Mouse (Mus musculus) heart, postnatal 0 days (tissue): ENCODE measurements around the gene Lenep. TPM values are rescaled to one million over a fixed set of nuclear protein-coding genes. Genes with fewer than 3 reads are reported as not detected.

ENCODE experiments used
- ATAC-seq: fragments of 200-750 bp; cut with Nextera tagmentation; 2 replicates; pipeline ENCODE4 v1.8.0; 2017; ENCODE audit warnings: low read depth, moderate number of reproducible peaks, moderate library complexity; ENCODE audit not compliant: insufficient read depth
- DNase-seq: peaks from one replicate; pipeline ENCODE4 v3.0.0-alpha.2; 2016; ENCODE audit warnings: low spot score
- H3K27ac ChIP-seq: fragments of 300-500 bp; sonication (generic); 2 replicates; pipeline ENCODE4 v1.5.1; 2014; ENCODE audit warnings: low read depth, mild to moderate bottlenecking
- H3K27me3 ChIP-seq: fragments of 300-500 bp; sonication (generic); 2 replicates; pipeline ENCODE4 v1.6.1; 2014; ENCODE audit warnings: low read length, mixed read lengths; ENCODE audit not compliant: control insufficient read depth, insufficient read depth
- H3K36me3 ChIP-seq: fragments of 300-500 bp; sonication (generic); replicated peaks from 2 replicates; pipeline ENCODE4 v1.6.1; 2014; ENCODE audit warnings: low read length, mixed read lengths; ENCODE audit not compliant: control insufficient read depth, insufficient read depth
- H3K4me1 ChIP-seq: fragments of 300-500 bp; sonication (generic); 2 replicates; pipeline ENCODE4 v1.6.1; 2014; ENCODE audit warnings: antibody characterized with exemption; ENCODE audit not compliant: control insufficient read depth, insufficient read depth
- H3K4me2 ChIP-seq: fragments of 300-500 bp; sonication (generic); 2 replicates; pipeline ENCODE4 v1.6.1; 2014; ENCODE audit warnings: low read depth, mild to moderate bottlenecking, low read length, moderate library complexity
- H3K4me3 ChIP-seq: fragments of 300-500 bp; sonication (generic); 2 replicates; pipeline ENCODE4 v1.5.1; 2014; ENCODE audit warnings: low read depth, low read length
- H3K9ac ChIP-seq: fragments of 300-500 bp; sonication (generic); replicated peaks from 2 replicates; pipeline ENCODE4 v1.6.1; 2014; ENCODE audit warnings: low read depth, low read length, mixed read lengths
- H3K9me3 ChIP-seq: fragments of 300-500 bp; sonication (generic); replicated peaks from 2 replicates; pipeline ENCODE4 v1.6.1; 2016; ENCODE audit warnings: low read length; ENCODE audit not compliant: control insufficient read depth
- CTCF ChIP-seq: IDR thresholded peaks from 2 replicates; pipeline ENCODE4 v1.5.1; 2016; ENCODE audit warnings: antibody characterized with exemption, control low read depth, low read depth
- EP300 ChIP-seq: IDR thresholded peaks from 2 replicates; pipeline ENCODE4 v1.6.1; 2016; ENCODE audit warnings: antibody characterized with exemption, low read depth
- WGBS: fragments of 180-500 bp; shearing (Covaris S2); extraction: QIAGEN DNeasy Blood & Tissue Kit; methylation state at CpG from one replicate; pipeline ENCODE4 v1.1.7; 2014; 5-methylcytosine and 5-hydroxymethylcytosine counted together
- polyA plus RNA-seq: library from polyadenylated mRNA; unstranded; fragments of >200 nt; fragmentation: Nextera tagmentation; extraction: Ambion mirVana; gene quantifications from 2 replicates; pipeline ENCODE4 v1.2.1, GENCODE M21; 2015
- total RNA-seq: library from RNA; depleted of rRNA; stranded (reverse); fragments of >200 nt; gene quantifications from 2 replicates; pipeline ENCODE4 v1.2.3, GENCODE M21; 2014; ENCODE audit warnings: low replicate concordance

The Lenep gene
- total and polyA plus RNA-seq, 2 experiments from 2014 or later, result not detected

DNA sequence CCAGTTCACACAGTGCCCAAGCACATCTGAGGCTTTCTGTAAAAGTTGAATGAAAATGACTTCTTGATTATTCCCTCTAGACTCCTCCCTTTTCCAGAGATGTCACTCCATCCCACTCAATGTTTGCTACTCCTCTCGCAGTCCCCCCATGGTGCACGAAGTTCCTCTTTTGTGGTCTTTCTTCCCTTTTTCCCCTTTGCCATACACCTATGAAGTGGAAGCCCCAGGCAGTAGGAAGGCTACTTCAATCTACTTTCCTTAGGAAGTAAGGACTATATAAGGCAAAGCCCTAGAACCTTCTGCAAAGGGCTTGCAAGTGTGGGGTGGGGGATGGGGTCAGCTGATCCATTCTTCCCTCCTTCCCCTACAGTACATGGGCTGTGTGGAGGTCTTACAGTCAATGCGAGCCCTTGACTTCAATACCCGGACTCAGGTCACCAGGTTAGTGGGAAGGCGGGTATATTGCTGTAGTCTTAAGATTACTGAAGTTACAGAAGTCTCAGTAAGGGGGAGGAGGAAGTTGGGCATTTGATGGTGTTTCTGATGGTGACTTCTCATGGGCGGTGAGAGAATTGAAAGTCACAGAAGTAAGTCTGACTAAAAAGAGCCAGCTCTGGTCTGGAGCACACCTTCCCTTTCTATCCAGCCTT, 20.1 kb upstream of the Lenep start:
- peak overlapping the region; percentile 47 for H3K4me3 ChIP-seq
- no peak overlapping the region for H3K9ac ChIP-seq
- peaks cover 39% of the 10 kb centered on the region for H3K36me3 ChIP-seq
- H3K27ac ChIP-seq, result no peak overlapping the region
- H3K4me2 ChIP-seq, result peak overlapping the region; percentile 85
- DNase-seq (no peak), ATAC-seq (no peak)
- H3K4me1 ChIP-seq, result peaks cover 12% of the 10 kb centered on the region; the same call in 1 of the 2 replicates
- H3K9me3 ChIP-seq, result no peaks in the 10 kb centered on the region
- 59% methylated on average over 6 of the region's 6 CpGs for WGBS
- H3K27me3 ChIP-seq, result no peaks in the 10 kb centered on the region
- TF ChIP-seq EP300 (no peak), CTCF (no peak)

DNA sequence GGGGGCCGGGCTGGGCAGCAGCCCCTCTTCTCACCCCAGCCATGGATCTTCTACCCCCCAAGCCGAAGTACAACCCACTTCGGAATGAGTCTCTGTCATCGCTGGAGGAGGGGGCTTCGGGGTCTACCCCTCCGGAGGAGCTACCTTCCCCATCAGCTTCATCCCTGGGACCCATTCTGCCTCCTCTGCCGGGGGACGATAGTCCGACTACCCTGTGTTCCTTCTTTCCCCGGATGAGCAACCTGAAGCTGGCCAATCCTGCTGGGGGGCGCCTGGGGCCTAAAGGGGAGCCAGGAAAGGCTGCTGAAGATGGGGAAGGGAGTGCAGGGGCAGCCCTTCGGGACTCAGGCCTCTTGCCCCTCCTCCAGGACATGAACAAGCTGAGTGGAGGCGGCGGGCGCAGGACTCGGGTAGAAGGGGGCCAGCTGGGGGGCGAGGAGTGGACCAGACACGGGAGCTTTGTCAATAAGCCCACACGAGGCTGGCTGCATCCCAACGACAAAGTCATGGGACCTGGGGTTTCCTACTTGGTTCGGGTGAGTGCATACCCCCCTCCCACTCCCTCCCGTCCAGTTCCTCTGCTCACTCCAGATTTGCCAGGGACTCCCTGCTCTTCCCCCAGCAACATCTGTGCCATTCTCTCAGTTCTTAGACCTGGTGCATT, 19.3 kb upstream of the Lenep start:
- peak overlapping the region; percentile 61 for H3K9ac ChIP-seq
- peak overlapping the region; percentile 85 for H3K4me2 ChIP-seq
- H3K27me3 ChIP-seq, result no peaks in the 10 kb centered on the region
- peak overlapping the region; percentile 47 for H3K4me3 ChIP-seq
- H3K36me3 ChIP-seq, result peaks cover 32% of the 10 kb centered on the region
- no peaks in the 10 kb centered on the region for H3K9me3 ChIP-seq
- TF ChIP-seq EP300 (no peak), CTCF (no peak)
- peaks cover 12% of the 10 kb centered on the region; the same call in 1 of the 2 replicates for H3K4me1 ChIP-seq
- DNase-seq (no peak), ATAC-seq (no peak)
- WGBS, result 16% methylated on average over 22 of the region's 22 CpGs
- H3K27ac ChIP-seq, result peak overlapping the region; percentile 56

DNA sequence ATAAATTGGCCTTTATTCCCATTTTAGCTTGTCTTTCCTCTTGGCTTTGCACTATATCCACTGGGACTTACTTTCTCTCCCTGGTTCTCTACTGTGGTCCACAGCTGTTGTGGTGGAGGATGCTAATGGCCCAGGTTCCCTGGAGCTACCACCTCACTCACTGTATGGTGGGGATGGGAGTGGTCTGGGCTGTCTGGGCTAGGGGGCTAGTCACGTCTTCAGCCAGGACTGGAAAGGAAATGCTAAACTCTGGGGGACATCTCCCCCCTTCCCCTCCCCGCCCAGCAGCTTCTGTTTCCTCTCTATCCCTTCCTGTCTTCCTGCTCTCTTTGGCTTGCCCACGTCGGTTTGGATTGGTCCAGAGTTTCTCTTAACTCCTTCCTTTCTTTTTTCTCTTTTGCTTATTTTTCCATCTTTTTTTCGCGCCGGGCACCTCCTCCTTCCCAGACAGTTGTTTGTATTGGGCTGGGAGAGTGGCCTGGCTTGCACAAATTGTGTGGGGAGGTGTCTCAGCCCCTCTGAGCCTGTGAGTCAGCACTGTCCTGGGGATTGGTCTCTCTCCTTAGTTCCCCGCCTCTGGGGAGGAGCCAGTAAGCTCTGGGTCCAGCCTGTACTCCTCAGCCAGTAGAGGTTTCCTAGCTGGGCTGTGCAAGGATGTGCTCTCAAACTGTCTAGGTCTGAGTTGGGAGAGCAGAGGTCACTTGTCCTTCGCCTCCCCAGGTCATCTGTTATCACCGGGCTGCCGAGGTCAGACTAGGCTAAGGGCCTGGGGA, 18.6 kb upstream of the Lenep start:
- no peaks in the 10 kb centered on the region for H3K27me3 ChIP-seq
- H3K4me3 ChIP-seq, result peak overlapping the region; percentile 47
- WGBS, result 13% methylated on average over 11 of the region's 11 CpGs
- peak overlapping the region; percentile 61 for H3K9ac ChIP-seq
- H3K9me3 ChIP-seq, result no peaks in the 10 kb centered on the region
- ATAC-seq (peak; percentile 65), DNase-seq (peak; percentile 88)
- peaks cover 12% of the 10 kb centered on the region; the same call in 1 of the 2 replicates for H3K4me1 ChIP-seq
- peaks cover 27% of the 10 kb centered on the region for H3K36me3 ChIP-seq
- H3K27ac ChIP-seq, result peak overlapping the region; percentile 98
- TF ChIP-seq EP300 (no peak), CTCF (no peak)
- peak overlapping the region; percentile 85 for H3K4me2 ChIP-seq

DNA sequence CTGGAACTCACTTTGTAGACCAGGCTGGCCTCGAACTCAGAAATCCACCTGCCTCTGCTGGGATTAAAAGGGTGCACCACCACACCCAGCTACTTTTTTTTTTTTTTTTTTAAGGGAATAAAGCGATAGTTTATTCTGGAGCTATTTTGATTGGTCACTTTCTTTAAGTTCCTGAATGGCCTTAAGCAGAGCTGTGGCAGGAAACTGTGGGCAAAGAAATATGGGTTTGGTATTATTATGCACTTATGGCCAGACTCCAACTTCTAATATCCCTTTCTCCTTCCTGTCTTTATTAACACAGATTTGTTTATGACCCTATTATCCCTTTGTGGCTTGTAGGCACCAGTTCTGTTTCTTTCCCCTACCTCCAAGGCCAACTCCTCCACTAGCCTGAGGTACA, 17.8 kb upstream of the Lenep start:
- Histone ChIP-seq H3K27me3 (no peaks in the 10 kb centered on the region), H3K9me3 (no peaks in the 10 kb centered on the region), H3K4me1 (peaks cover 12% of the 10 kb centered on the region; the same call in 1 of the 2 replicates), H3K9ac (0 out of 2 replicates have a peak overlapping the region, but pooled peaks have one; percentile 2), H3K4me2 (peak overlapping the region; percentile 85), H3K27ac (peak overlapping the region; percentile 98), H3K36me3 (peaks cover 27% of the 10 kb centered on the region), H3K4me3 (peak overlapping the region; percentile 6; the same call in 1 of the 2 replicates)
- ATAC-seq, result no peak
- DNase-seq, result no peak
- TF ChIP-seq CTCF (no peak), EP300 (no peak)
- 39% methylated on average over 2 of the region's 2 CpGs for WGBS

DNA sequence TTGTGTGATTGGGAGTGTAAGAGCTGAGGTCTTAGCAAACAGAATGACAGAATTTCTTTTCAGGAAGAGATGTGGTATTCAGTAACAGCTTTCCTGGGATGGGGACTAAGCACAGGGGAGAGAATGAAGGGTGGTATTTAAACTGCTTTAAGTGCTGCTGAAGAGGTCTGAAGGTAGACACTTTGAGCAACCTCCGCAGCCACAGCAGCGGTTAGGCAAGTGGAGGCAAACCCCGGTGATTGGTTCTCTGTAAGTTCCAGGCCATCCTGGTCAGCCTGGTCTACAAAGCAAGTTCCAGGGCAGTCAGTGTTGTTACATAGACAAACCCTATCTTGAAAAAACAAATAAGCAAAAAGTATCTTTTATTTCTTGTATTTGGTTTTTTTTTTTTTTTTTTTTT, 17.4 kb upstream of the Lenep start:
- peak overlapping the region; percentile 80 for H3K4me3 ChIP-seq
- peak overlapping the region; percentile 75 for H3K9ac ChIP-seq
- 4% methylated on average over 3 of the region's 3 CpGs for WGBS
- H3K27ac ChIP-seq, result peak overlapping the region; percentile 98
- TF ChIP-seq EP300 (no peak), CTCF (no peak)
- no peaks in the 10 kb centered on the region for H3K9me3 ChIP-seq
- peak overlapping the region; percentile 85 for H3K4me2 ChIP-seq
- H3K27me3 ChIP-seq, result no peaks in the 10 kb centered on the region
- peaks cover 12% of the 10 kb centered on the region; the same call in 1 of the 2 replicates for H3K4me1 ChIP-seq
- H3K36me3 ChIP-seq, result peaks cover 26% of the 10 kb centered on the region
- DNase-seq, result no peak
- ATAC-seq, result no peak
